Mouse (Mus musculus): ENCODE measurements at regions not wholly inside any gene's neighbourhood (a gene's known extent, or its start where the extent isn't known, plus 50 kb on each side); places are given as distances from the start of the nearest gene placed in this dataset.
A peak's percentile ranks its signal among the peaks of the same experiment; 100 is the strongest.

DNA sequence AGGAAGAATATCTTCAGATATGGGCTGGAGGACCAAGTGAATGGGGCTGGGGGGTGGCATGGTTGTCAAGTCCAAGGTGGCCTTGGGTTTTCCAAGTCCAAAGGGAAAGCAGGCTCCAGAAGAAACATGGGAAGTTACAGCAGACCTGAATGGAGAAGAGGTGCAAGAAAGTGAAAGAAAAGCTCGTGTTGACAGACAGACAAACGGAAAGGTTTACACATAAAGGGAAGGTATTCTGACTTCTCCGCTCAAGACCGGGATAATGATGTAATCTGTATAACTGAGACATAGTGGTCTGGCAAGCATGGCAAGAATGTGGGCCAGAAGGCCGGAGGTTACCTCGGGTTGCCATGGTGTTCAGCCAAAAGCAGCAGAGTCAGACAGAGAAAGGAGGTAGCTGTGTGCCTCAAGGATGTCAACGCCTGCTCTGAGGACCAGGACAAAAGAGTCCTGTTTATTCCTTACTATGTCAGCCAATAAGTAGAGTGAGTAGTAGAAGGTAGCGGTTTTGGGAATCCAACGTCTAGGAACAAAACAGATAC is 50.8 kb upstream of the Elk3 start:
- no peak for TF ChIP-seq CTCF (IDR thresholded peaks at IDR 0.05)

GRCm38 (mm10) chr10:93364108-93364793 is 53.3 kb upstream of the Elk3 start:
- intact Hi-C loops (cut with DNase I), result no loop called here
- DNase-seq, result no peak
- H3K27ac ChIP-seq, result peak overlapping the region; percentile 54

More for the DNA sequence above, 50.8 kb upstream of the Elk3 start:
- intact Hi-C loops (cut with DNase I), result no loop called here
- Histone ChIP-seq H3K4me3 (no peak overlapping the region), H3K27ac (no peak overlapping the region)
- peak; percentile 24 for DNase-seq

GRCm38 (mm10) chr10:93364881-93365280 is 53.9 kb upstream of the Elk3 start:
- Histone ChIP-seq H3K27ac (peak overlapping the region; percentile 54), H3K4me3 (no peak overlapping the region)
- TF ChIP-seq CTCF (IDR thresholded peaks at IDR 0.05), result no peak
- DNase-seq, result no peak
- intact Hi-C loops (cut with DNase I), result no loop called here

More at GRCm38 (mm10) chr10:93364108-93364793, 53.3 kb upstream of the Elk3 start:
- no peak for TF ChIP-seq CTCF (IDR thresholded peaks at IDR 0.05)
- no peak overlapping the region for H3K4me3 ChIP-seq

DNA sequence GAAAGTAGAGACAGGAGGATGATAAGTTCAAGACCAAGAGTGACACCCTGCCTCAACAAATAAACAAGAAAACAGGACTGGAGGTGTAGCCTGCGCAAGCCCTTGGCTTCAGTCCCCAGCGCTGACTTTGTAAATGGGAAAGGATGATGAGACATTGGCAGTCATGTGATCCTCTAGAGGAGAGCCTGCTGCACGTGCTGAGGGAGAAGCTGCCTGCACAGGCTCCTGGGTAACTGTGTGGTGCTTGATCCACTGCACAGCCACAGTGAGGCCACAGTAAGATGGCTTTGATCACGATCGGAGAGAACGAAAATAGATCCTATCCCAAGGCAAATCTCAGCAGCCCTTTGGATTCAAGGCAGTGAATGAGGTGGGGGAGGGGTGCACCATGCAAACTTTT is 54.4 kb upstream of the Elk3 start:
- peak; percentile 22 for DNase-seq
- no peak overlapping the region for H3K4me3 ChIP-seq
- TF ChIP-seq CTCF (IDR thresholded peaks at IDR 0.05), result no peak
- H3K27ac ChIP-seq, result peak overlapping the region; percentile 54
- intact Hi-C loops (cut with DNase I), result no loop called here

GRCm38 (mm10) chr10:93365824-93366223 is 54.9 kb upstream of the Elk3 start:
- no peak; the same call in 1 of the 2 replicates for TF ChIP-seq CTCF (IDR thresholded peaks at IDR 0.05)
- H3K4me3 ChIP-seq, result no peak overlapping the region
- peak overlapping the region; percentile 54 for H3K27ac ChIP-seq
- intact Hi-C loops (cut with DNase I), result no loop called here
- no peak for DNase-seq

GRCm38 (mm10) chr10:93369737-93370136 is 58.8 kb upstream of the Elk3 start:
- H3K27ac ChIP-seq, result no peak overlapping the region
- DNase-seq, result no peak
- H3K4me3 ChIP-seq, result no peak overlapping the region
- TF ChIP-seq CTCF (IDR thresholded peaks at IDR 0.05), result no peak
- intact Hi-C loops (cut with DNase I), result no loop called here

- no peak overlapping the region for H3K4me3 ChIP-seq
- no peak for DNase-seq
- no peak for TF ChIP-seq CTCF (IDR thresholded peaks at IDR 0.05)
- no peak overlapping the region for H3K27ac ChIP-seq
- intact Hi-C loops (cut with DNase I), result no loop called here
These were observed 59.4 kb upstream of the Elk3 start for GRCm38 (mm10) chr10:93370331-93370730.

GRCm38 (mm10) chr10:93372281-93372680 is 61.3 kb upstream of the Elk3 start:
- intact Hi-C loops (cut with DNase I), result no loop called here
- no peak overlapping the region for H3K4me3 ChIP-seq
- DNase-seq, result no peak

DNA sequence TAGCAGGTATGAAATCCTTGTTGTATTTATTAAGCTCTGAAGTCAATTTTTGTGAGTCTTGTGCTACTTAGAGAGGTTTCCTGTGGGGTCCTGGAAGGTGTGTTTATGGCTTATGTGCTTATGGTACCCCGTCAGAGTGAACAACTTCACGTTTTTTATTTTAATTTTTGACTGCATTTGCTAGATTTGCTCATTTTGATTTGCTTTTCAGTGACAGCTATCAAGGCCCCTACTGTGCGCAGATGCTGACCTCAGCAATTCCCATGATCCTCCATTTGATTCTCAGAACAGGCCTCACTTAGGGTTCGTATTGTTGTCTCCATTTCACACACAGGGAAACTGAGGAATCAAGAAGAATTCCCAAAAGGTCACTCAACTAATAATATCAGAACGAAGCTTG is 62.3 kb upstream of the Elk3 start:
- DNase-seq, result no peak
- no peak for TF ChIP-seq CTCF (IDR thresholded peaks at IDR 0.05)
- no peak overlapping the region for H3K4me3 ChIP-seq
- intact Hi-C loops (cut with DNase I), result no loop called here
- no peak overlapping the region for H3K27ac ChIP-seq

More at GRCm38 (mm10) chr10:93372281-93372680, 61.3 kb upstream of the Elk3 start:
- TF ChIP-seq CTCF (IDR thresholded peaks at IDR 0.05), result no peak
- no peak overlapping the region for H3K27ac ChIP-seq

DNA sequence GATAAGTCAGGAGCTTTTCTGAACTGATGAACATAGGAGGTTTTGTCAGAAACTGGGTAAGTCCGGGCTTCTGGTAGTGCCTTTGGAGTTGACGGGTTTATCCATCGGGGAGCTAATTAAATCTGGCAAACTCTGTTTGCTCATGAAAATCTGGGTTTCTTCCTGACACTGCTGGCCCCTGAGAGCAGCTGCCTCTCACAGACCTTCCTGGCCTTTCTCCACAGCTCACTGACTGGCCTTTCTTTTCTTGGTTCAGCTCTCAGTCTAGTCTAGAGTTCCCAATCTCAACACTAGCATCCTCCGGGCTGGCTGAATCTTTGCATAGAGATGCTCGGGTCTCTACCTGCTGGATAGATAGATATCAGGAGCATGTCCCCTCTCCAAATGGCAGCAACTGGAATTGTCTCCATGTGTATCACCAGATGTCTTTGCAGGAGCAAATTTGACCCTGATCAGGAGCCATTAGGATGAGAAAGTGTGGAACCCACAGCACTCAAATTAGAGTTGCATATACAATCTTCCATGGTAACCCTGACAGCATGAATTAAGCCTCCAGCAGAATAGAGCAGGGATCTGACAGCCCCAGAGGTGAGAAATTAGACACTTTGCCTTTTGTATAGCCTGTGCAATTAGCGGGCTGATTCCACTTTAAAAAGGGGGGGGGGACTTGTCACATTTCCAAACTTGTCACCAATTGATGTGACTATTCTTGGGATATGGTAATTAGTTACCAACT is 63.2 kb upstream of the Elk3 start:
- intact Hi-C loops (cut with DNase I), result no loop called here
- Histone ChIP-seq H3K27ac (peak overlapping the region; percentile 84), H3K4me3 (no peak overlapping the region)
- DNase-seq, result no peak
- no peak for TF ChIP-seq CTCF (IDR thresholded peaks at IDR 0.05)

- Histone ChIP-seq H3K4me3 (no peak overlapping the region), H3K27ac (peak overlapping the region; percentile 84)
- intact Hi-C loops (cut with DNase I), result no loop called here
- TF ChIP-seq CTCF (IDR thresholded peaks at IDR 0.05), result no peak
- no peak for DNase-seq
These were observed 63.7 kb upstream of the Elk3 start for GRCm38 (mm10) chr10:93374690-93374994.

DNA sequence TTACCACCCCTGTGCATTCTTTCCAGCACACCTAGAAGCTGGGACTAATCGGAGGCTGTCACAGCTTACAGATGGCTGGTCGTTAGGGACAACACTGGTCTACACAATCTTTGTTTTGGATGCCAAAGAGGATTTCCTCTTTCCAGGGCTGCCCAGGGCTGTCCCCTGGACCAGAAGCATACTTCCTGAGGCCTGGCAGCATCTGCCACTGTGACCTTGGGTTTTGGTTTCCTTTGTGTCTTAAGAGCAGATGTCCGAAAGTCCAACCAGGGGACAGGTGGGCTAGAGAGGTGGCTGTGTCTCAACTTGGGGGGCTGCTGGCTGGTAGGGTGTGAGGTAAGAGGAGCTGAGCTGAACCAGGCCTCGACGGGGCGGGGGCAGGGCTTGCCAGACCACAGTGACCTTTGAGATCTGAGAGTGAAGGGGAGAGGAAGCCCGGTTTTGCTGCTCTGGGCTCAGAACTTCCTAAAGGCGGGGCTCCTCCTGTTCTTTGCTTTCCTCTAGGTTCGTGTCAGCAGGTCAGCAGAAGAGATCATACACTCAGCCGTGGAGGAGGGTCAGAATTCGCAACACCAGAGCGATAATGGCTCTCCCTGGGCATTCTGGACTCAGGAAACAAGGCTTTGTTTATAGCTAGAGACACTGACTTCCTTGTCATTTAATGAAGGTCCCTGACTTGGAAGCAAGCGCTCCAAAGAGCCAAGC is 64.2 kb upstream of the Elk3 start:
- intact Hi-C loops (cut with DNase I), result loop anchor here (5.0 kb wide), 1 partner anchor 42 kb away; no protein-coding TSS in a partner anchor
- DNase-seq, result peak; percentile 51
- TF ChIP-seq CTCF (IDR thresholded peaks at IDR 0.05), result no peak
- H3K27ac ChIP-seq, result peak overlapping the region; percentile 84
- no peak overlapping the region for H3K4me3 ChIP-seq

GRCm38 (mm10) chr10:93375771-93376170 is 64.8 kb upstream of the Elk3 start:
- DNase-seq, result no peak
- intact Hi-C loops (cut with DNase I), result loop anchor here (1.0 to 5.0 kb wide), 2 partner anchors 39 to 42 kb away; no protein-coding TSS in a partner anchor
- TF ChIP-seq CTCF (IDR thresholded peaks at IDR 0.05), result no peak
- Histone ChIP-seq H3K27ac (peak overlapping the region; percentile 84), H3K4me3 (no peak overlapping the region; the same call in 1 of the 2 replicates)
